Mouse (Mus musculus): ENCODE data around the gene Prickle2.

GRCm38 (mm10) chr6:92641956-92642355, 64.0 kb downstream of the Prickle2 start:
- TF ChIP-seq FLI1 (IDR thresholded peaks at IDR 0.05; ENCODE audit: low read length) (no peak), GATA1 (IDR thresholded peaks at IDR 0.05; ENCODE audit: borderline replicate concordance, low read length) (no peak)
